Mouse (Mus musculus) intestine, postnatal 0 days (tissue): ENCODE measurements around the gene Dcun1d1. TPM values are rescaled to one million over a fixed set of nuclear protein-coding genes. Genes with fewer than 3 reads are reported as not detected.

Source experiments
- ATAC-seq: fragments of 200-750 bp; cut with Nextera tagmentation; 2 replicates; pipeline ENCODE4 v1.8.0; 2017; ENCODE audit warnings: mild to moderate bottlenecking, moderate TSS enrichment, moderate library complexity
- H3K27ac ChIP-seq: fragments of 300-500 bp; sonication (generic); 2 replicates; pipeline ENCODE4 v1.5.1; 2014; ENCODE audit warnings: mild to moderate bottlenecking, low read depth, low read length, moderate library complexity
- H3K27me3 ChIP-seq: fragments of 300-500 bp; sonication (generic); replicated peaks from 2 replicates; pipeline ENCODE4 v1.6.1; 2014; ENCODE audit warnings: low read length, mixed read lengths; ENCODE audit not compliant: control insufficient read depth, insufficient read depth
- H3K36me3 ChIP-seq: fragments of 300-500 bp; sonication (generic); 2 replicates; pipeline ENCODE4 v1.6.1; 2014; ENCODE audit warnings: mild to moderate bottlenecking, moderate library complexity; ENCODE audit not compliant: control insufficient read depth, insufficient read depth
- H3K4me1 ChIP-seq: fragments of 300-500 bp; sonication (generic); replicated peaks from 2 replicates; pipeline ENCODE4 v1.6.1; 2014; ENCODE audit warnings: antibody characterized with exemption, low read length, mixed read lengths; ENCODE audit not compliant: control insufficient read depth, insufficient read depth
- H3K4me2 ChIP-seq: fragments of 300-500 bp; sonication (generic); replicated peaks from 2 replicates; pipeline ENCODE4 v1.6.1; 2014; ENCODE audit warnings: low read depth, mild to moderate bottlenecking, moderate library complexity
- H3K4me3 ChIP-seq: fragments of 300-500 bp; sonication (generic); 2 replicates; pipeline ENCODE4 v1.5.1; 2014; ENCODE audit warnings: low read depth, low read length
- H3K9ac ChIP-seq: fragments of 300-500 bp; sonication (generic); 2 replicates; pipeline ENCODE4 v1.6.1; 2014; ENCODE audit warnings: mild to moderate bottlenecking, low read depth, low read length
- H3K9me3 ChIP-seq: fragments of 300-500 bp; sonication (generic); 2 replicates; pipeline ENCODE4 v1.6.1; 2016; ENCODE audit warnings: mixed run types; ENCODE audit not compliant: control insufficient read depth
- CTCF ChIP-seq: sonication (generic); IDR thresholded peaks from 2 replicates; pipeline ENCODE4 v1.5.1; 2016; ENCODE audit warnings: low read depth, mild to moderate bottlenecking, control low read depth, antibody characterized with exemption, moderate library complexity
- WGBS: fragments of 180-500 bp; shearing (Covaris S2); extraction: QIAGEN DNeasy Blood & Tissue Kit; methylation state at CpG from one replicate; pipeline ENCODE4 v1.1.7; 2014; 5-methylcytosine and 5-hydroxymethylcytosine counted together
- polyA plus RNA-seq: library from polyadenylated mRNA; unstranded; fragments of >200 nt; fragmentation: Nextera tagmentation; extraction: Ambion mirVana; gene quantifications from 2 replicates; pipeline ENCODE4 v1.2.1, GENCODE M21; 2015

The Dcun1d1 gene
- polyA plus RNA-seq, 1 experiment from 2014 or later = 64.8 TPM

DNA sequence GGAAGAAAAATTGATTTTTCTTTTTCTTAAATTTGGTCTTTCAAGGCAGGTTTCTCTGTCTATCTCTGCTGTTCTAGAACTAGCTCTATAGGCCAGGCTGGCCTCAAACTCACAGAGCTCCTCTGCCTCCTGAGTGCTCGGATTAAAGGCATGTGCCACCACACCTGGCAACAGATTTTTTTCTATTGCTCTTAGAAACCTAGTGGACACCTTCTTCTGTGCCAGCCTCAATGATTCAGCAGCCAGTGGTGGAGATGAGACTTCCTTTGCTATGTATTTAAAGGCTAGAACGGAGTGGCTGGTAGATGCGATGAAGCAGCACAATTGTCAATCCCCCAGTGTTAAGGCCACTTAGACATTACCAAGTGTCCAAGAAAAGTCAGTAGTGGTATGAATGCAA lies 13.2 kb downstream of the Dcun1d1 start:
- Histone ChIP-seq H3K27ac (no peak overlapping the region), H3K9me3 (no peaks in the 10 kb centered on the region), H3K36me3 (peaks cover under 1% of the 10 kb centered on the region; the same call in 1 of the 2 replicates), H3K4me2 (no peak overlapping the region), H3K4me1 (peaks cover 3% of the 10 kb centered on the region; the same call in 1 of the 2 replicates), H3K9ac (no peak overlapping the region), H3K4me3 (no peak overlapping the region), H3K27me3 (no peaks in the 10 kb centered on the region)
- no peak for ATAC-seq
- 86% methylated on average over 3 of the region's 3 CpGs for WGBS
- no peak for TF ChIP-seq CTCF

DNA sequence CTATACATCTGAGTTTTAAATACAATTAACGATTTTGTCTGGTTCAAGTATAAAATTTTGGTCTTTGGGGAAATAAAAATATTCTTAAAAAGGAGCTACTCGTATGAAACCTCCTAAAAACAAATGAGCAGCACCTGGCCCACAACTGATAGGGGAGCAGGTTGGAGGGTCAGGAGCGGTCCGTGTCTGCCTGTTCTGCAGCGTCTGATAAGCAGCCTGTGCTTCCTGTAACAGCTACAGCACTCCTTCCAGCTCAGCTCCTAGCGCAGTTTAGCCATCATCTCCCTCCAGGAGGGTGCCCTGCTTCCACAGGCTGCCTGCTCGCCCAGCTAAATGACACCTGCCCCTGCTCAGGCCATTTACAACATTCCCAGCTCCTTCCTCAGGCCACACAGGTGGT lies 13.8 kb downstream of the Dcun1d1 start:
- no peak for TF ChIP-seq CTCF
- 48% methylated on average over 7 of the region's 7 CpGs for WGBS

DNA sequence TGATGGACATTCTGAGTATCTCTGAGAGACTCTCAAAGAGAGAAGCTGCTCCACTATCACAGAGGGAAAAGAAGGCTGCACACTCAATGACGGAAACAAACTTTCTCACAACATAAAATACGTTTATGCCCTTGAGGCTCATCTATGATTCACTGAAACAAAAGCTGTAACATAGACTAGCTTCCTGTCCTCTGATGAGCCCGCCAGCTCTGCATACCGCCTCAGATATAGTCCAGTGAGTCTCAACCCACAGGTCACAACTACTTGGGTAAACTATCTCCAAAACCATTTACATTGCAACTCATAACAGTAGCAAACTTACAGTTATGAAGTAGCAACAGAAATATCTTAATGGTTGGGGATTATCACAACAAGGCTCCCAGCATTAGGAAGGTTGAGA lies 14.7 kb downstream of the Dcun1d1 start:
- Histone ChIP-seq H3K9ac (no peak overlapping the region), H3K4me1 (peaks cover 3% of the 10 kb centered on the region; the same call in 1 of the 2 replicates), H3K4me3 (no peak overlapping the region), H3K9me3 (no peaks in the 10 kb centered on the region), H3K4me2 (no peak overlapping the region), H3K27ac (no peak overlapping the region), H3K36me3 (peaks cover 9% of the 10 kb centered on the region; the same call in 1 of the 2 replicates), H3K27me3 (no peaks in the 10 kb centered on the region)
- TF ChIP-seq CTCF = no peak
- ATAC-seq = no peak
- WGBS = 69% methylated on average over 4 of the region's 4 CpGs

More for the DNA sequence above, 13.8 kb downstream of the Dcun1d1 start:
- Histone ChIP-seq H3K27me3 (no peaks in the 10 kb centered on the region), H3K4me2 (no peak overlapping the region), H3K4me3 (no peak overlapping the region), H3K36me3 (peaks cover 5% of the 10 kb centered on the region; the same call in 1 of the 2 replicates), H3K4me1 (peaks cover 3% of the 10 kb centered on the region; the same call in 1 of the 2 replicates), H3K27ac (no peak overlapping the region), H3K9ac (no peak overlapping the region), H3K9me3 (no peaks in the 10 kb centered on the region)
- ATAC-seq = no peak

GRCm38 (mm10) chr3:35918229-35918628 lies 19.0 kb downstream of the Dcun1d1 start:
- H3K27me3 ChIP-seq = no peaks in the 10 kb centered on the region
- TF ChIP-seq CTCF = no peak
- no peak overlapping the region for H3K27ac ChIP-seq
- no peaks in the 10 kb centered on the region for H3K9me3 ChIP-seq
- H3K4me1 ChIP-seq = no peaks in the 10 kb centered on the region
- peaks cover 21% of the 10 kb centered on the region; the same call in 1 of the 2 replicates for H3K36me3 ChIP-seq
- no peak overlapping the region for H3K4me2 ChIP-seq
- whole genome bisulfite sequencing = 71% methylated on average over 3 of the region's 3 CpGs
- no peak overlapping the region for H3K9ac ChIP-seq
- no peak for ATAC-seq
- no peak overlapping the region for H3K4me3 ChIP-seq

DNA sequence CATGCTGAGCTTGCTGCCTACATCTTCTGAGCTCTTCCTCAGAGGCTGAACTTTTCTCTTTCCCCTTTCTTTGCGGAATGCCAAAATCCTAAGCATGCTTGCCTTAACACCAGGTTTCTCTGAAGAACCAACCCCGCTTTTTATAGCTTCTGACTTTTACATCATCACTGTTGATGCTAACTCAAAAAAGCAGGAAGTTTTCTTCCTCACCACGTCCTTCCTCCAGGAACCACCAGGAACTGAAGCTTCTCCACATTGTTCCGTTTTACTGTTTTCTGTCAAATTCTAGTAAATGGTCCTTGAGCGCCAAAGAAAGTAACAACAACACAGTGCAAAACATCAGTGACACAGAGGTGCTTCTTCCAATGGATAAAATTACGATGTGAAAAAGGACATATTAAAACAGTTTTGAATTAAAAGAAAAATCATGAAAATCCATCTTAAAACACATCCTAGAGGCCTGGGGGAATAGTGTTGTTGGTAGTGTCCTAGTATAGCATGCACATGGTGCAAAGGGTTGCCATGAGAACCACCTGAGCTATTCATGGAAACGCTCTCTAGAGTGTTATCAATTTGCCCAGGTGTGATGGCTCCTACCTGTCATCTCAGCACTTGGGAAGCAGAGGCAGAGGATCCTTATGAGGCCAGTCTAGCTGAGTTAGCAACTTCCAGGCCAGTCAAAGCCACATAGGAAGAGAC lies 28.1 kb downstream of the Dcun1d1 start:
- Histone ChIP-seq H3K9me3 (no peaks in the 10 kb centered on the region), H3K9ac (no peak overlapping the region), H3K4me3 (no peak overlapping the region), H3K4me2 (no peak overlapping the region), H3K36me3 (peaks cover 24% of the 10 kb centered on the region; the same call in 1 of the 2 replicates), H3K27ac (no peak overlapping the region), H3K27me3 (no peaks in the 10 kb centered on the region), H3K4me1 (no peaks in the 10 kb centered on the region)
- 81% methylated on average over 7 of the region's 7 CpGs for WGBS
- TF ChIP-seq CTCF = no peak
- ATAC-seq = no peak

DNA sequence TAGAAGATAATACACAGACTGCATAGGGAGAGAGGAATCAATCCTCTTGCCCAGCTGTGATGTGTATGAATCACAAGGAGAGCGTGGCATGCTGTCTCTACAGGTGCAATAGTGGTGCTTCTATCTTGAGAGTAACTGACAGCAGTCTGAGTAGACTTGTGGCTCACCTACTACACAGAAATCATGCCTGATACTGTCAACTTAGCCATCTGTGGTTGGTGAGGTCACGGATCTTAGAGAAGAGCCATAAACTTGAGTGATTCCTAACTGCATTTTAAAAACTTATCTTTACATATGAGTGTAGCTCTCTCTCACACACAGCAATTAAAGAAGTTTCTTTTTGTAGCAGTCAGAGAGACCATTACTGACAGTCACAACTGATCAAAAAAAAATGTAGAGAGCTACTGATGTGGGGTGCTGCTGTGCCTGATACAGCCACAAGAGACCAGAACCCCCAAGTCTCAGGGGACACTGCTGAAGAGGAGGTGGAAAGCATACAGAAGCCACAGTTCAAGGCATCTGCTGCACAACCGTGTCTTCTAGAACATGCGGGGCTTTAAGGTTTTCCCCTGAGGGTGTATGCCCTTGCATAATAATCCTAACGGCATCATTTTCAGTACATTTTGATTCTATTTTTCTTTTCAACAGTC lies 36.6 kb downstream of the Dcun1d1 start:
- Histone ChIP-seq H3K9ac (no peak overlapping the region), H3K27ac (no peak overlapping the region; the same call in 1 of the 2 replicates), H3K9me3 (no peaks in the 10 kb centered on the region), H3K27me3 (no peaks in the 10 kb centered on the region), H3K4me3 (no peak overlapping the region), H3K36me3 (peaks cover 18% of the 10 kb centered on the region), H3K4me1 (no peaks in the 10 kb centered on the region), H3K4me2 (no peak overlapping the region)
- TF ChIP-seq CTCF = no peak
- ATAC-seq = no peak
- WGBS = 97% methylated on average over 5 of the region's 5 CpGs
